Mouse (Mus musculus) bone marrow, adult 2 months (tissue): ENCODE data around the gene Med16.

Experiments used
- CTCF ChIP-seq: fragments of 200-500 bp; IDR thresholded peaks from 2 replicates; pipeline ENCODE4 v1.5.1; 2011; ENCODE audit warnings: low read length, control low read depth; ENCODE audit not compliant: control insufficient read depth, insufficient read depth
- POLR2A ChIP-seq: fragments of 200-500 bp; IDR thresholded peaks from 2 replicates; pipeline ENCODE4 v1.6.1; 2011; ENCODE audit warnings: low read depth, mild to moderate bottlenecking, control low read depth, low read length, borderline replicate concordance; ENCODE audit not compliant: control insufficient read depth

- TF ChIP-seq POLR2A = 0 out of 2 replicates have a peak, but pooled peaks have one; percentile 6
- TF ChIP-seq CTCF = no peak
These were observed 34.9 kb downstream of the Med16 start for GRCm38 (mm10) chr10:79873715-79874289.
